Mouse (Mus musculus) kidney, embryonic 14.5 days (tissue): ENCODE measurements around the gene Selenop. TPM values are rescaled to one million over a fixed set of nuclear protein-coding genes. Genes with fewer than 3 reads are reported as not detected.
"Not testable (repeated sequence)": the region's sequence is repeated elsewhere in the genome, so short reads cannot be mapped to it uniquely, and the experiment has no call there.

Experiments
- ATAC-seq: fragments of 200-750 bp; cut with Nextera tagmentation; 2 replicates; pipeline ENCODE4 v1.8.0; 2017; ENCODE audit warnings: moderate number of reproducible peaks, mild to moderate bottlenecking, moderate TSS enrichment, moderate library complexity; ENCODE audit not compliant: low FRiP score, low TSS enrichment
- H3K27ac ChIP-seq: fragments of 300-500 bp; sonication (generic); 2 replicates; pipeline ENCODE4 v1.5.1; 2014; ENCODE audit warnings: low read depth, mild to moderate bottlenecking, low read length, moderate library complexity, mixed read lengths
- H3K27me3 ChIP-seq: fragments of 300-500 bp; sonication (generic); 2 replicates; pipeline ENCODE4 v1.6.1; 2014; ENCODE audit warnings: mild to moderate bottlenecking, low read length; ENCODE audit not compliant: control insufficient read depth, insufficient read depth
- H3K36me3 ChIP-seq: fragments of 300-500 bp; sonication (generic); 2 replicates; pipeline ENCODE4 v1.6.1; 2014; ENCODE audit warnings: low read length, mixed read lengths; ENCODE audit not compliant: control insufficient read depth, insufficient read depth
- H3K4me1 ChIP-seq: fragments of 300-500 bp; sonication (generic); 2 replicates; pipeline ENCODE4 v1.6.1; 2014; ENCODE audit warnings: low read length, mixed read lengths; ENCODE audit not compliant: control insufficient read depth, insufficient read depth
- H3K4me2 ChIP-seq: fragments of 300-500 bp; sonication (generic); replicated peaks from 2 replicates; pipeline ENCODE4 v1.6.1; 2014; ENCODE audit warnings: low read depth, mild to moderate bottlenecking, low read length
- H3K4me3 ChIP-seq: fragments of 300-500 bp; sonication (generic); 2 replicates; pipeline ENCODE4 v1.5.1; 2014; ENCODE audit warnings: mild to moderate bottlenecking, low read length
- H3K9ac ChIP-seq: fragments of 300-500 bp; sonication (generic); 2 replicates; pipeline ENCODE4 v1.6.1; 2014; ENCODE audit warnings: low read depth, mild to moderate bottlenecking, low read length, moderate library complexity
- H3K9me3 ChIP-seq: fragments of 300-500 bp; sonication (generic); 2 replicates; pipeline ENCODE4 v1.6.1; 2016; ENCODE audit warnings: low read length; ENCODE audit not compliant: control insufficient read depth
- WGBS: fragments of 180-500 bp; shearing (Covaris S2); extraction: QIAGEN DNeasy Blood & Tissue Kit; methylation state at CpG from one replicate; pipeline ENCODE4 v1.1.7; 2014; 5-methylcytosine and 5-hydroxymethylcytosine counted together
- polyA plus RNA-seq: library from polyadenylated mRNA; unstranded; fragments of >200 nt; fragmentation: Nextera tagmentation; extraction: Ambion mirVana; gene quantifications from 2 replicates; pipeline ENCODE4 v1.2.1, GENCODE M21; 2014

Selenop gene
- polyA plus RNA-seq, result 129 and 140 TPM in 2 replicates

DNA sequence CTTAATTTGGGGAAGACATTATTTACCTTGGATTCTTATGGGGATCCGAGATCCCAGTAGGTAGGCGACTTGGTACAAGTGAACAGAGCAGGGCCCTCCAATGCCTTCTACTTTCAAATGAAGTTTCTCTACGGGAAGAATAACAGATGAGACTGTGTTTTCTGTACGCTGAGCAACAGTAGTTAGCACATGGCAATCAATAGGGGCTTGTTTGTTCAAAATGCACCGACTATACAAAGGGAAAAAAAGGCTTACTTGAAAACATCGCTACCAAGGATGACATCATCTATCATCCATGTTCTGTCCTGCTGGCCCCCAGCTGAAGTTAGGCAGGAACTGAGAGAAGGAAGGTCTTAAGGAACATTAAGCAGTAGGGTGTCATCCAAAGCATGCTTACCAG lies at the start of gene Selenop:
Selenop (plus strand) TSS at position 301 of the 400 bp plus-strand sequence.
- 89% methylated on average over 6 of the region's 6 CpGs for WGBS
- Histone ChIP-seq H3K27me3 (no peaks in the 10 kb centered on the region), H3K36me3 (no peaks in the 10 kb centered on the region), H3K4me2 (no peak within 1 kb of the TSS), H3K9me3 (no peaks in the 10 kb centered on the region), H3K4me1 (no peaks in the 10 kb centered on the region), H3K4me3 (no peak within 1 kb of the TSS), H3K9ac (no peak within 1 kb of the TSS), H3K27ac (peak within 1 kb of the TSS; percentile 89; the same call in 1 of the 2 replicates)
- no peak for ATAC-seq

GRCm38 (mm10) chr15:3218668-3219067 lies 49.7 kb upstream of the Selenop start:
- not testable (repeated sequence) for H3K4me2 ChIP-seq, ATAC-seq, H3K27ac ChIP-seq, H3K9me3 ChIP-seq, H3K9ac ChIP-seq, H3K36me3 ChIP-seq, H3K4me1 ChIP-seq, H3K4me3 ChIP-seq, H3K27me3 ChIP-seq
- WGBS, result 90% methylated on average over 4 of the region's 4 CpGs

- Histone ChIP-seq H3K9me3 (no peaks in the 10 kb centered on the region), H3K27ac (no peak overlapping the region), H3K27me3 (no peaks in the 10 kb centered on the region), H3K4me1 (no peaks in the 10 kb centered on the region), H3K4me2 (no peak overlapping the region), H3K9ac (no peak overlapping the region), H3K4me3 (no peak overlapping the region), H3K36me3 (no peaks in the 10 kb centered on the region)
- 89% methylated on average over 5 of the region's 5 CpGs for WGBS
- no peak for ATAC-seq
These were observed 45.4 kb upstream of the Selenop start for GRCm38 (mm10) chr15:3222803-3223437.

- no peak for ATAC-seq
- no peak overlapping the region for H3K27ac ChIP-seq
- no peak overlapping the region for H3K9ac ChIP-seq
- H3K4me1 ChIP-seq, result no peaks in the 10 kb centered on the region
- H3K4me2 ChIP-seq, result no peak overlapping the region
- H3K36me3 ChIP-seq, result no peaks in the 10 kb centered on the region
- 77% methylated on average over 3 of the region's 3 CpGs for WGBS
- H3K27me3 ChIP-seq, result no peaks in the 10 kb centered on the region
- no peaks in the 10 kb centered on the region for H3K9me3 ChIP-seq
- H3K4me3 ChIP-seq, result no peak overlapping the region
These were observed 41.8 kb upstream of the Selenop start for GRCm38 (mm10) chr15:3226573-3226972.

- ATAC-seq, result no peak
- H3K9me3 ChIP-seq, result no peaks in the 10 kb centered on the region
- H3K9ac ChIP-seq, result no peak overlapping the region
- no peak overlapping the region for H3K4me2 ChIP-seq
- 62% methylated on average over 2 of the region's 2 CpGs for WGBS
- H3K27ac ChIP-seq, result no peak overlapping the region
- H3K4me1 ChIP-seq, result no peaks in the 10 kb centered on the region
- no peaks in the 10 kb centered on the region for H3K27me3 ChIP-seq
- H3K36me3 ChIP-seq, result no peaks in the 10 kb centered on the region
- H3K4me3 ChIP-seq, result no peak overlapping the region
These were observed 40.2 kb upstream of the Selenop start for GRCm38 (mm10) chr15:3228185-3228584.

DNA sequence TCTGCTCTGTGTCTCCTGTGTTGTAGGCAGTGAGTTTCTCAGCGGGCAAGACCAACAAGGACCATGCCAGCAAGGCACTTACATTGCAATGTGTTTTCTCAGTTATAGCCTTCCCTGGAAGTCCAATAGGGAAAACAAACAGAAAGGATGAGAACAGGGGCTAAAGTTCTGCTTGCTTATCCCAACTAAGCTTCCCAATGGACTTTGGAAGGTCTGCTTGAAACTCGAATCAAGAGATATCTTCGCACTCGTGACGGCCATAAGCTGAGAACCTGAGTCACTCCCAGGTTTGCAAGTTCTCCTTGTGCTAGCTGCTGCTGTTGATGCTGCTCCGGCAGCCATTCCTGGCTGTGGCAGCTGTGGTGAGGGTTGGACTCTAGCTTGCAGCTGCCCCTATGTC lies 39.4 kb upstream of the Selenop start:
- Histone ChIP-seq H3K27ac (no peak overlapping the region), H3K9me3 (no peaks in the 10 kb centered on the region), H3K4me3 (no peak overlapping the region), H3K36me3 (no peaks in the 10 kb centered on the region), H3K4me1 (no peaks in the 10 kb centered on the region), H3K27me3 (no peaks in the 10 kb centered on the region), H3K9ac (no peak overlapping the region), H3K4me2 (no peak overlapping the region)
- no peak for ATAC-seq
- WGBS, result 87% methylated on average over 6 of the region's 6 CpGs

- Histone ChIP-seq H3K27me3 (no peaks in the 10 kb centered on the region), H3K4me2 (no peak overlapping the region), H3K9ac (no peak overlapping the region), H3K27ac (no peak overlapping the region), H3K9me3 (no peaks in the 10 kb centered on the region), H3K4me3 (no peak overlapping the region), H3K4me1 (no peaks in the 10 kb centered on the region), H3K36me3 (no peaks in the 10 kb centered on the region)
- WGBS, result 65% methylated on average over 4 of the region's 4 CpGs
- ATAC-seq, result no peak
These were observed 37.3 kb upstream of the Selenop start for GRCm38 (mm10) chr15:3231004-3231403.

- Histone ChIP-seq H3K27ac (no peak overlapping the region), H3K27me3 (no peaks in the 10 kb centered on the region), H3K9ac (no peak overlapping the region), H3K4me2 (no peak overlapping the region), H3K4me1 (no peaks in the 10 kb centered on the region), H3K36me3 (no peaks in the 10 kb centered on the region), H3K9me3 (no peaks in the 10 kb centered on the region), H3K4me3 (no peak overlapping the region)
- 13% methylated on average over 9 of the region's 9 CpGs for WGBS
- peak; percentile 62; the same call in 1 of the 2 replicates for ATAC-seq
These were observed 36.0 kb upstream of the Selenop start for GRCm38 (mm10) chr15:3232168-3232835.

DNA sequence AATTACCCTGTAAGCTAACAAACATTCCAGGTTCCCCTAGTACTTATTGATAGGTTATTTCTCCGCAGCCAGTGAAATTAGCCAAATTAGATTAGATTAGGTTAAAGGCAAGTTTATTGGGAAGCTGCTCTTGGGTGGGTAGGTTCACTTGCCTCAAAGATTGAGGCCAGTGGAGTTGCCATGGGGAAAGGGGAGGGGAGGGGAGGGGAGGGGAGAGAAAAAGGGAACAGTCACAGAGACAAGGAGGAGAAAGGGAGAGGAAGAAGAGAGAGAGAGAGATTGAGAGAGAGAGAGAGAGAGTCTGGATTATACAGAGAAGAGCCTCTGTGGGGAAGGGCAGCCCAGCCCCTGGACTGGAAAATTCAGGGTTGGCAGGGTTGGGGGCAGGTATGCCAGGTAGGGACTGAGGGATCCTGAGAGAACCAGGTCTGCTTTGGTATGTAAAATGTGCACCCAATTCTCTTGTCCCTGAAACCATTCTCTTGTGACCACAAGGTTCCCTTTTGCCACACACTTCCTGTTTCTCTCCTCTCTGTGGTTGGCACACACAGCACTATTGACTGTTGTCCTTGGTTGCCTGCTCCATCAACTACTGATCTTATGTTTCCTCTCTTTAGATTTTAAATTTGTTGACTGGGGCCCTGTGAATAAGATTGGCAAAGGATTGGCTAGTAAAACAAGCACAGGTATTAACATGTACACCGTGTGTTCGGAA lies 34.4 kb upstream of the Selenop start:
- H3K36me3 ChIP-seq, result no peaks in the 10 kb centered on the region
- H3K27me3 ChIP-seq, result no peaks in the 10 kb centered on the region
- no peak for ATAC-seq
- no peak overlapping the region for H3K9ac ChIP-seq
- H3K4me1 ChIP-seq, result no peaks in the 10 kb centered on the region
- H3K4me2 ChIP-seq, result no peak overlapping the region
- no peak overlapping the region for H3K27ac ChIP-seq
- WGBS, result 97% methylated on average over 3 of the region's 3 CpGs
- H3K4me3 ChIP-seq, result no peak overlapping the region
- H3K9me3 ChIP-seq, result no peaks in the 10 kb centered on the region
